8 mouse cellular contexts compared by ENCODE assay signal in the genomic region with DNA sequence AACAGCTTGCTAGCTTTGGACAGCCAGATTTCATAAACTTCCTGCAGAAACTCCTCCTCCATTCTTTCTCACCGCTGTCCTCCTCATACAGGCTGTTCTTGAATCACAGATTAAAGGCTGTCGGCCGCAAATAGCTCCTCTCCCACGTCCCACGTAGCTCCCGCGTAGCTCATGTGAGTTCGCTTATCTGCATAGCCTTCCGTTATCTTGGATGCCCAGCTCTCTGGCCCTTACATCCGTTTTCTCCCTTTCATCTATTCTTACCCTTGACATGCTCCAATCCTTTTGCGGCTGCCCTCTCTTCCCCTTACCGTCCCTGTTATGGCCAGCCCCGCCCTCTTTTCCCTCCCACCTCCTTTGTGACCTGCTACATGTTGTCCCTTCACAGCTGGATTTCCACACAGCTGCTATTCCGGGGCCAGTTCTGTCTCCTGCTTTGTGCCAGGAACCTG. TPM values are rescaled to one million over a fixed set of nuclear protein-coding genes. Genes with fewer than 3 reads are reported as not detected.
DNase-seq lines count a peak whose midpoint lies in the region; ATAC-seq lines count a peak whose summit lies in the region.

No protein-coding gene starts in this region.

- peak overlapping the region; percentile 19; the same call in 1 of the 2 replicates for H3K4me2 ChIP-seq in forebrain, embryonic 12.5 days
- H3K4me2 ChIP-seq in forebrain, embryonic 14.5 days (ENCODE audit: low read length) = no peak overlapping the region
- peak overlapping the region; percentile 65 for H3K4me2 ChIP-seq in heart, embryonic 14.5 days (ENCODE audit: low read length)
- H3K4me2 ChIP-seq in limb, embryonic 13.5 days (replicated peaks) = peak overlapping the region; percentile 49
- H3K4me2 ChIP-seq in midbrain, embryonic 14.5 days (ENCODE audit: low read length) = peak overlapping the region; percentile 27

- no peaks in the 10 kb centered on the region for H3K9me3 ChIP-seq in forebrain, embryonic 12.5 days
- H3K9me3 ChIP-seq in forebrain, embryonic 14.5 days (replicated peaks; ENCODE audit: control insufficient read depth, low read length) = no peaks in the 10 kb centered on the region
- H3K9me3 ChIP-seq in heart, embryonic 14.5 days (ENCODE audit: control insufficient read depth, low read length) = 0 out of 2 replicates have a peak, but pooled peaks cover 2% of the 10 kb centered on the region
- no peaks in the 10 kb centered on the region for H3K9me3 ChIP-seq in limb, embryonic 13.5 days
- H3K9me3 ChIP-seq in midbrain, embryonic 14.5 days (ENCODE audit: control insufficient read depth, low read length) = no peaks in the 10 kb centered on the region

- ATAC-seq in forebrain, embryonic 12.5 days (ENCODE audit: low FRiP score) = no peak
- no peak for ATAC-seq in forebrain, embryonic 14.5 days
- ATAC-seq in heart, embryonic 14.5 days (ENCODE audit: insufficient number of reproducible peaks, insufficient read depth, low FRiP score, low read depth) = peak; percentile 41; the same call in 1 of the 2 replicates
- ATAC-seq in limb, embryonic 13.5 days (ENCODE audit: low FRiP score, low read depth) = no peak
- no peak for ATAC-seq in midbrain, embryonic 14.5 days (ENCODE audit: low FRiP score, low TSS enrichment)

- H3K27me3 ChIP-seq in forebrain, embryonic 12.5 days = no peaks in the 10 kb centered on the region; the same call in none of the 2 replicates
- no peaks in the 10 kb centered on the region for H3K27me3 ChIP-seq in forebrain, embryonic 14.5 days (replicated peaks; ENCODE audit: control insufficient read depth, insufficient read depth, low read length)
- no peaks in the 10 kb centered on the region for H3K27me3 ChIP-seq in heart, embryonic 14.5 days (ENCODE audit: control insufficient read depth, insufficient read depth, low read length)
- H3K27me3 ChIP-seq in limb, embryonic 13.5 days = no peaks in the 10 kb centered on the region
- no peaks in the 10 kb centered on the region for H3K27me3 ChIP-seq in midbrain, embryonic 14.5 days (ENCODE audit: control insufficient read depth, insufficient read depth, low read length)

- no peak overlapping the region for H3K27ac ChIP-seq in forebrain, embryonic 12.5 days
- no peak overlapping the region for H3K27ac ChIP-seq in forebrain, embryonic 14.5 days (ENCODE audit: low read depth, low read length)
- H3K27ac ChIP-seq in heart, embryonic 14.5 days (replicated peaks in 1 of 2; ENCODE audit: control insufficient read depth in 1 of 2, insufficient read depth in 1 of 2, low read depth in 2 of 2, low read length in 2 of 2) = peak overlapping the region; percentile 79 to 89
- no peak overlapping the region for H3K27ac ChIP-seq in limb, embryonic 13.5 days
- no peak overlapping the region for H3K27ac ChIP-seq in midbrain, embryonic 14.5 days (replicated peaks; ENCODE audit: low read depth, low read length)

- H3K9ac ChIP-seq in forebrain, embryonic 12.5 days = no peak overlapping the region
- no peak overlapping the region for H3K9ac ChIP-seq in forebrain, embryonic 14.5 days (ENCODE audit: low read length)
- H3K9ac ChIP-seq in heart, embryonic 14.5 days (ENCODE audit: low read length) = peak overlapping the region; percentile 36
- H3K9ac ChIP-seq in limb, embryonic 13.5 days = no peak overlapping the region
- H3K9ac ChIP-seq in midbrain, embryonic 14.5 days (replicated peaks; ENCODE audit: low read length) = no peak overlapping the region

- peaks cover 8% of the 10 kb centered on the region for H3K4me1 ChIP-seq in forebrain, embryonic 12.5 days
- H3K4me1 ChIP-seq in forebrain, embryonic 14.5 days (ENCODE audit: control insufficient read depth, insufficient read depth, low read length) = no peaks in the 10 kb centered on the region
- peaks cover 32 to 47% of the 10 kb centered on the region in 2 experiments for H3K4me1 ChIP-seq in heart, embryonic 14.5 days (ENCODE audit: control insufficient read depth in 2 of 2, insufficient read depth in 2 of 2, low read length in 2 of 2)
- H3K4me1 ChIP-seq in limb, embryonic 13.5 days = peaks cover 10% of the 10 kb centered on the region
- H3K4me1 ChIP-seq in midbrain, embryonic 14.5 days (ENCODE audit: control insufficient read depth, insufficient read depth, low read length) = 0 out of 2 replicates have a peak, but pooled peaks cover 5% of the 10 kb centered on the region

- no peak overlapping the region for H3K4me3 ChIP-seq in forebrain, embryonic 12.5 days (replicated peaks)
- no peak overlapping the region for H3K4me3 ChIP-seq in forebrain, embryonic 14.5 days (ENCODE audit: low read depth, low read length)
- H3K4me3 ChIP-seq in heart, embryonic 14.5 days (ENCODE audit: control insufficient read depth in 1 of 2, insufficient read depth in 1 of 2, low read depth in 1 of 2, low read length in 2 of 2) = peak overlapping the region; percentile 26 to 42
- H3K4me3 ChIP-seq in limb, embryonic 13.5 days = peak overlapping the region; percentile 15; the same call in 1 of the 2 replicates
- H3K4me3 ChIP-seq in midbrain, embryonic 14.5 days (replicated peaks; ENCODE audit: low read depth, low read length) = 0 out of 2 replicates have a peak overlapping the region, but pooled peaks have one; percentile 8

- no peaks in the 10 kb centered on the region for H3K36me3 ChIP-seq in forebrain, embryonic 12.5 days (replicated peaks)
- no peaks in the 10 kb centered on the region for H3K36me3 ChIP-seq in forebrain, embryonic 14.5 days (ENCODE audit: control insufficient read depth, insufficient read depth, low read length)
- no peaks in the 10 kb centered on the region for H3K36me3 ChIP-seq in heart, embryonic 14.5 days (ENCODE audit: control insufficient read depth, insufficient read depth, low read length)
- H3K36me3 ChIP-seq in limb, embryonic 13.5 days = no peaks in the 10 kb centered on the region
- no peaks in the 10 kb centered on the region for H3K36me3 ChIP-seq in midbrain, embryonic 14.5 days (ENCODE audit: control insufficient read depth, insufficient read depth, low read length)

- WGBS in forebrain, embryonic 12.5 days = 17% methylated on average over 14 of the region's 14 CpGs
- 18% methylated on average over 14 of the region's 14 CpGs for WGBS in forebrain, embryonic 14.5 days
- under 1% methylated on average over 14 of the region's 14 CpGs for WGBS in heart, embryonic 14.5 days
- WGBS in limb, embryonic 13.5 days = 11% methylated on average over 14 of the region's 14 CpGs
- 9% methylated on average over 14 of the region's 14 CpGs for WGBS in midbrain, embryonic 14.5 days

- no peak for DNase-seq in forebrain, embryonic 14.5 days (ENCODE audit: low spot score)
- DNase-seq in c-Kit-positive CD71-positive TER-119-negative erythroid progenitor cells, embryonic 14.5 days (ENCODE audit: low read depth) = peak; percentile 63
- DNase-seq in midbrain, embryonic 14.5 days = no peak
- DNase-seq in cerebellum, postnatal 25 days = no peak
- DNase-seq in urinary bladder, postnatal 36 days (ENCODE audit: low spot score in 2 of 2) = no peak

RNA-seq across cellular contexts. Expression of a gene that starts 20.5 kb away (rescaled TPM):
- polyA plus RNA-seq in forebrain, embryonic 12.5 days (2016; fragmentation: Nextera tagmentation; extraction: Ambion mirVana) = 74.0 and 75.4 TPM in 2 replicates
- 86.9 and 101 TPM in 2 replicates for polyA plus RNA-seq in forebrain, embryonic 14.5 days (2014; fragmentation: Nextera tagmentation; extraction: Ambion mirVana)
- 70.5 and 78.1 TPM in 2 replicates for polyA plus RNA-seq in heart, embryonic 14.5 days (2014; fragmentation: Nextera tagmentation; extraction: Ambion mirVana)
- 59.0 and 67.9 TPM in 2 replicates for polyA plus RNA-seq in limb, embryonic 13.5 days (2015; fragmentation: Nextera tagmentation; extraction: Ambion mirVana)
- polyA plus RNA-seq in midbrain, embryonic 14.5 days (2014; fragmentation: Nextera tagmentation; extraction: Ambion mirVana) = 101 and 104 TPM in 2 replicates

Comparison
In these comparisons a context has a peak if more than half of its experiments do, and no peak if none do; other contexts are left out.
1. H3K27ac ChIP-seq: peak in heart, embryonic 14.5 days (2 of 2); none in forebrain, embryonic 12.5 days (single experiment), forebrain, embryonic 14.5 days (single experiment), limb, embryonic 13.5 days (single experiment) and midbrain, embryonic 14.5 days (single experiment).
2. H3K4me3 ChIP-seq: peak in heart, embryonic 14.5 days (2 of 2), limb, embryonic 13.5 days (single experiment) and midbrain, embryonic 14.5 days (single experiment); none in forebrain, embryonic 12.5 days (single experiment) and forebrain, embryonic 14.5 days (single experiment).